In genomic region chr1:176534417-176534816, GRCm38 (mm10) we compare ENCODE assay signal across 17 mouse cellular contexts.
A peak's percentile ranks its signal among the peaks of the same experiment; 100 is the strongest.
DNase-seq lines count a peak whose midpoint lies in the region.
"Had no signal": no experiment of that assay in that cellular context is flagged by ENCODE, and none has a peak within 500 bp of the region (broad histone marks: within the 10 kb centered on the region; RNA-seq: fewer than 3 reads in every experiment).

No protein-coding gene starts in this region.

- DNase-seq in layer of hippocampus, adult 18-20 months (ENCODE audit: low spot score in 2 of 2) = peak; percentile 18 to 49
- DNase-seq in layer of hippocampus, postnatal 25 days (ENCODE audit: extremely low spot score in 1 of 2, low spot score in 1 of 2) = no peak
- peak; percentile 5 to 10 for DNase-seq in right cerebral cortex, adult 2 months (ENCODE audit: low spot score in 2 of 2)
- DNase-seq in right cerebral cortex, postnatal 4 days = no peak
- peak; percentile 5 for DNase-seq in right cerebral cortex, postnatal 14 days
- no peak for DNase-seq in adrenal gland, postnatal 4 days (ENCODE audit: low spot score in 2 of 2)
- DNase-seq: adrenal gland, adult 2 months; adrenal gland, postnatal 36 days; B cell, adult 2 months; cerebellum, adult 8-10 months; cerebellum, postnatal 25 days; heart, adult 2 months; heart, postnatal 4 days; kidney, adult 11 months; kidney, postnatal 25 days; liver, postnatal 0 days; lung, postnatal 4 days had no signal

Comparison
In these comparisons a context has a peak if more than half of its experiments do, and no peak if none do; other contexts are left out.
1. DNase-seq: peak in layer of hippocampus, adult 18-20 months (2 of 2), right cerebral cortex, adult 2 months (2 of 2) and right cerebral cortex, postnatal 14 days (single experiment); none in layer of hippocampus, postnatal 25 days (0 of 2), right cerebral cortex, postnatal 4 days (single experiment) and adrenal gland, postnatal 4 days (0 of 2).